Mouse (Mus musculus) G1E (cell line): ENCODE data around the gene Nfkb2.

Source experiments
- CTCF ChIP-seq: IDR thresholded peaks from 2 replicates; pipeline ENCODE4 v1.5.1; 2012; ENCODE audit warnings: low read depth, low read length, inconsistent platforms, mixed read lengths
- GATA1 ChIP-seq: IDR thresholded peaks from 2 replicates; pipeline ENCODE4 v1.6.1; 2012; ENCODE audit warnings: borderline replicate concordance, low read length, inconsistent platforms, mixed read lengths

DNA sequence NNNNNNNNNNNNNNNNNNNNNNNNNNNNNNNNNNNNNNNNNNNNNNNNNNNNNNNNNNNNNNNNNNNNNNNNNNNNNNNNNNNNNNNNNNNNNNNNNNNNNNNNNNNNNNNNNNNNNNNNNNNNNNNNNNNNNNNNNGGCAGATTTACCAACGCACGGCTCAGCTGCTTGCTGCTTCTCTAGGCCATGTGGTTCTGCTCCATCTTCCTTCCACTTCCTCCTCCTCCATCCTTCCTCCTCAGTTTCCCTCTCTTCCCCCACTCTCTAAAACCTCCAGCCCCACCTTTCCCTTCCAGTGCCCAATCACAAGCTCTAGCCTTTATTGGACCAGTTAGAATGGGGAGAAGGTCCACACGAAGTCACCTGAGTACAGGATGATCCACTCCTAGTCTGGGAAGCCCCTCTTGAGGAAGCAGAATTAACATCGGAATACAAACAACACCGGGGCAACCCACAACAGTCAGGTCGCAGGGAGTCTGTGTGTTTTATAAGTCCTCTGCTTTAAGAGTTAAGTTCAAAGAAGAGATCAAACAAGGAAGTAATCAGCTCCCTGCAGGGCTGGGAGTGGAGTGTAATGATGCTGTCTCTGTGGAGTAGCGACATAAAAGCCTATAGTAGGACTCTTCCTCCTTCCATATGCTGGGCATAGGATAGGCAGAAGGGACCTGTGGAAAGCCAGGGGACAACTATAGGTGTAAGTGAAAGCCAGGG is 40.7 kb downstream of the Nfkb2 start:
- no peak for TF ChIP-seq CTCF
- TF ChIP-seq GATA1 = no peak
